Mouse (Mus musculus): ENCODE data around the gene Ms4a6d.
A peak's percentile ranks its signal among the peaks of the same experiment; 100 is the strongest.
"Not testable (repeated sequence)": the region's sequence is repeated elsewhere in the genome, so short reads cannot be mapped to it uniquely, and the experiment has no call there.

The Ms4a6d gene

DNA sequence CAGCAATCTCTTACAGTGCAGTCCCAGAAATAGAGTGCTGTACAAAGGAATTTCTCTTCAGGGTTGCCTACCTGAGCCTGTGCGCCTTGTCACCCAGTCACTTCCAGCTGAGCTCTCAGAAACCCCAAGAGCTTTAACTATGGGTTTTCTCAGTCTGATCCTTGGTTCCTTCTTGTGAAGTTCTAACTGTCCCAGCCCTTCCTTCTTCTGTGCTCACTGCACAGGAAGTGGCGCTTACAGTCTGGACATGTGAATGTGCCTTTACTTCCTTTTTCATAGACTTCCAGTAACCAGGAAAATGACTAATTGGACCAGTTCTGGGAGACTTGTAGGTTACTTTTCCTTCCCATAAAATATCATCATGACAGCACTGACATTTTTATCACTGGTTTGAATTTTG is at the start of gene Ms4a6d:
Ms4a6d (minus strand) TSS at position 247 of the 400 bp plus-strand sequence.
- no peak for DNase-seq (ENCODE audit: low read depth)

DNA sequence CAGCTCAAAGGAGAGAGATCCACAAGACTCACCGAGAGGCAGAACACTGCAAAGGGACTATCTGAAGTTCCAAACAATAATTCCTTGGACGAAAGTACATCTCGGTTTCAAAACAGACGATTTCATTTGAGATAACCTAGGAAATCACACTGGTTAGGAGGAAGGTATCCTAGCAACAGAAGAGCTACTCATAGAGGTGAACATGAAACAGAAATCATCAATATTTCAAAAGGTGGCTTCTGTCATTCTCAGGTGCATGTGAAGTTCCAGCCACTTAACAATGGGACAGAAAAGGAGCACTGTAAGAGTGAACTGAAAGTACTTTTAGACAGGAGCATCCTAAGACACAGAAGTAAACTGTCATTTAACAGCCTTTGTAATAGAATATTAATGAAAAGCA is 44.9 kb upstream of the Ms4a6d start:
- no peak for DNase-seq (ENCODE audit: low read depth)

GRCm38 (mm10) chr19:11646166-11646565 is 41.5 kb upstream of the Ms4a6d start:
- DNase-seq (ENCODE audit: low read depth), result no peak

- no peak for DNase-seq (ENCODE audit: low read depth)
Observed at GRCm38 (mm10) chr19:11640732-11641131, 36.1 kb upstream of the Ms4a6d start, which contains the start of gene Ms4a3. Ms4a3 (minus strand) TSS chr19:11640851.

- no peak for DNase-seq (ENCODE audit: low read depth)
Observed at GRCm38 (mm10) chr19:11639038-11639437, 34.4 kb upstream of the Ms4a6d start.

GRCm38 (mm10) chr19:11635572-11635971 is 30.9 kb upstream of the Ms4a6d start:
- DNase-seq (ENCODE audit: low read depth), result no peak

DNA sequence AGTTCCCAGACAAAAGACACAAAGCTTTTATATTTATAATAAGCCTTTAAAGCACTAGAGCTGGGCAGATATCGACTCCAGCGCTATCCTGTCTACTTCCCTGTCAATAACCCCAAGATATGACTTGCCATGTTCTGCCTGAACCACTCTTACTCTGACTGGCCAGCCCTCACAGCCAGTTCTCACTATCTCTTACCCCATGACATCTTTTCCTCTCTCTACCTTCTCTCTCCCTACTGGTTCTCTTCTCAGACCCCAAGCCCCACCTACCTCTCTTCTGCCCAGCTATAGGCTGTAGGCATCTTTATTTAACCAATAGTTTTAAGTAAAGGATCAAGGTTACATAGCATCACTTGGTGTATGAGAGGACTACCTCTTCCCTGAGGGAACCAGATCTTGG is 29.7 kb upstream of the Ms4a6d start:
- DNase-seq (ENCODE audit: low read depth), result no peak

- no peak for DNase-seq (ENCODE audit: low read depth)
Observed at GRCm38 (mm10) chr19:11633732-11634131, 29.1 kb upstream of the Ms4a6d start.

DNA sequence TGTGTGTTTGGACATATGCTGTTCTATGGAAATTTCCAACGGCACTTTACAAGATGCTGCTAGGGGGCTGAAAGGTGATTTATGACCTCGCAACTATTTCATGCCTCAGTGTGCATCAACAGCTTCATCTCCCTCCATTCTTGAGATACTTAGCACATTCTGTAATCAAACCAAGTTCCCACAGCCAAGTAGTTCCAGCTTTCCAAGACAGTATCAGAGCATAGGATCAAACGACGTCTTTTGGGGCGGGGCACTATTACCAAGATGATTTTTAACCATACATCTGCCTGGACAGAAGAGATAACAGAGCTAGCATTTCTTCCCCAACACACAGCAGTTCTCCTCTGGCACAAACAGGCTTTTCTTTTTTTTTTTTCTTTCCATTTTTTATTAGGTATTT is 20.6 kb upstream of the Ms4a6d start:
- DNase-seq (ENCODE audit: low read depth), result peak; percentile 42

GRCm38 (mm10) chr19:11624800-11625199 is 20.2 kb upstream of the Ms4a6d start:
- no peak for DNase-seq (ENCODE audit: low read depth)

DNA sequence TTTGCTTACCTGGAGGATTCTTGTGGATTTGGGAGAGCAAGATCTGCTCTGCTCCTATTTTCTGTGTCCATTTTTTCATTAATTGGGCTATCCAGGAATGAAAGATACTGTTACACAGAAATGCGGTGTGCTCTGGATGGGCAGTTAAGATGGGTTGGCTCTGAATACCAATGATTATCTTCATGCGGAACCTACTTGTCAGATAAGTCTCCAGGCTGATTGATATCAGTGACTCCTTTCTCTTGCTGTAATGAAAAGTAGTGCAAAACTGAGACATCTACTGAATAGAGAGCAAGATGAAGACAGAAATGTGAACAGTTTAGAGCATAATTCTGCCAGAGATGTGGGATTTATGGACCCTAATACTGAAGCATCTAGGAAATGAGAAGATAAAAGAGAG is 18.9 kb upstream of the Ms4a6d start, which contains the start of gene Ms4a2:
Ms4a2 (minus strand) TSS at position 169 of the 400 bp plus-strand sequence.
- no peak for DNase-seq (ENCODE audit: low read depth)

- no peak for DNase-seq (ENCODE audit: low read depth)
Observed at GRCm38 (mm10) chr19:11617983-11618382, 13.3 kb upstream of the Ms4a6d start.

DNA sequence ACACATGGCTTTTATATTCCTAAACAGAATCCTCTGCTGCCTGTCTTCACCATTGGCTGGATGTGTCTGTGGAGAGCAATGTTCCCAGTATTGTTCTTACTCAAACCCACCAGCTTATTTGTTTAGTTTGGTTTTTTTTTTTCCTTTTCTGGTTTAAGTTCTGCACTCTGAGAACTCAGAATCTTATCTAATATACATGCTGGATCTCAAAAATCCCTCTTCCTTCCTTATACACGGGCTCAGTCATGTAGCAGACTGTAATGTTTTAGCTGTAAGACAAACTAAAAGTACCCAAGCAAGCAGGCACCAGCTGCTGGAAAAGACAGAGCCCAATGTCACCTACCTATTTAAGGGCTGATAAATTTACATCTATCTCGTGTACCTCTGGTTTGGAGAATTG is 10.2 kb upstream of the Ms4a6d start:
- DNase-seq (ENCODE audit: low read depth), result no peak

GRCm38 (mm10) chr19:11613776-11614443 is 9.3 kb upstream of the Ms4a6d start:
- DNase-seq (ENCODE audit: low read depth), result no peak

GRCm38 (mm10) chr19:11613084-11613483 is 8.4 kb upstream of the Ms4a6d start:
- DNase-seq (ENCODE audit: low read depth), result no peak

- DNase-seq (ENCODE audit: low read depth), result no peak
Observed at GRCm38 (mm10) chr19:11612293-11612692, 7.6 kb upstream of the Ms4a6d start.

DNA sequence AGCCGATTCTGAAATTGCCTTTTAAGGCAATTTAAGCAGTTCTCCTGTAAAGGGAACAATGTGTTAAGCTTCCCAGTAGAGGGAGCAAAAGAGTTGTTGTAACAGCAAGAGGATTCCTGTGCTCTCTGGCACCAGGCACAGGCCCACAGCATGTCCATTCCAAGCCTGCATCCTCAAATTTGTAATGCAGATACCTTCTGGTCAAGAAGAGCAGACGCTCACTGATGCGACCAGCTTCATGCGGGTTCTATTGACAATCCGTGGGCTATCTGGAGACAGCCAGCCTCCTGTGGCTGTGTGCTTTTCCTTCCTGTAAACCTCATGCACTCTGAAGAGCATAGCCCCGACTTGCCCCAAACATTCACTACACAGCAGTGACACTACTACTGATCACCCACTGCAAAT is 6.9 kb upstream of the Ms4a6d start:
- no peak for DNase-seq (ENCODE audit: low read depth)

GRCm38 (mm10) chr19:11608172-11608571 is 3.5 kb upstream of the Ms4a6d start:
- peak; percentile 47 for DNase-seq (ENCODE audit: low read depth)

GRCm38 (mm10) chr19:11602026-11602425 is 2.6 kb downstream of the Ms4a6d start:
- no peak for DNase-seq (ENCODE audit: low read depth)

DNA sequence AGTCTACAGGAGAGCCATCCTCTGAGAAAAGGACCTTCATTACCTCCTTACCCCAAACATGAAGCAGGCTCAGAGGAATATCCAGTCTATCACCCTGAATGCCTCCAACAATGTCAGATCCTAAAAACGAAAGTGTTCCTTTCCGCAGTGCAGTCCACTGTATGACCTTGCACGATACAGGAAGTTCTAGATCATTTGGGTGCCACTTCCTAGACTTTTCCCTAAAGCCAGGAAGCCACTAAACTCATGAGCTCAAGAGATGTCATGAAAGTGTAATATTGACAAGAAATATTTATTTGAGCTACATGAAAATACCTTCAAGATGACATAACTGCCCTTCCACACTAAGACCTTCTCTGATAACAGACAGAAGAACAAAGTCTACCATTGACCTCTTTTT is 3.3 kb downstream of the Ms4a6d start:
- no peak for DNase-seq (ENCODE audit: low read depth)

DNA sequence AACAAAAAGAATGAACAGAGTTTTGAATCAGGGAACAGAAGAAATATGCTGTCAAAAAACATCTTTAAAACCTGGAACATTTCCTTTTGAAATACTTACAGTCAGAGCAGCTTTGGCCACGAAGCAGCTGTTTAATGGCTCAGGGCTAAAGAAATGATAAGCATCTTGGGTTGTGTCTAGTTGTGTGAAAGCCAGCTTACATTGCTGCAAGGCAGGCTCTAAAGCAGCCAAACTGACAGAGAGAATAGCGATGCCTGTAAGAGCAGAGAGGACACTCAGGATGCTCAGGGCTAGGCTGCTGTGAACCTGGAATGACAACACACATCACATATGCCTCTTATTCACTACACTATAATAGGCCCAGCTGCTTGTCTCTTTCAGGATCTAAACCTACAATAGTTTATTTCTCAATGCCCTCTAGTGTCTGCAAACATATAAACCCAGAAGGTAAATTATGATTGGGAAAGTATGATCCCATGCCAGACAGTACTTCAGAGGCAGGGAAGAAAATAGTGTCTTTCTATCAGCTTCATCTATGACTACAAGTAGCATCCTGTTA is 14.7 kb downstream of the Ms4a6d start:
- no peak for DNase-seq (ENCODE audit: low read depth)

GRCm38 (mm10) chr19:11589205-11589604 is 15.4 kb downstream of the Ms4a6d start:
- no peak for DNase-seq (ENCODE audit: low read depth)

- DNase-seq (ENCODE audit: low read depth), result no peak
Observed at GRCm38 (mm10) chr19:11574965-11575364, 29.7 kb downstream of the Ms4a6d start.

- not testable (repeated sequence) for DNase-seq (ENCODE audit: low read depth)
Observed at GRCm38 (mm10) chr19:11559560-11559959, 45.1 kb downstream of the Ms4a6d start.
